Mouse (Mus musculus): ENCODE data around the gene Igsf9. TPM values are rescaled to one million over a fixed set of nuclear protein-coding genes. Genes with fewer than 3 reads are reported as not detected.
A peak's percentile ranks its signal among the peaks of the same experiment; 100 is the strongest.

The Igsf9 gene
- polyA plus RNA-seq, 1 experiment from 2014 or later = 29.6 TPM

DNA sequence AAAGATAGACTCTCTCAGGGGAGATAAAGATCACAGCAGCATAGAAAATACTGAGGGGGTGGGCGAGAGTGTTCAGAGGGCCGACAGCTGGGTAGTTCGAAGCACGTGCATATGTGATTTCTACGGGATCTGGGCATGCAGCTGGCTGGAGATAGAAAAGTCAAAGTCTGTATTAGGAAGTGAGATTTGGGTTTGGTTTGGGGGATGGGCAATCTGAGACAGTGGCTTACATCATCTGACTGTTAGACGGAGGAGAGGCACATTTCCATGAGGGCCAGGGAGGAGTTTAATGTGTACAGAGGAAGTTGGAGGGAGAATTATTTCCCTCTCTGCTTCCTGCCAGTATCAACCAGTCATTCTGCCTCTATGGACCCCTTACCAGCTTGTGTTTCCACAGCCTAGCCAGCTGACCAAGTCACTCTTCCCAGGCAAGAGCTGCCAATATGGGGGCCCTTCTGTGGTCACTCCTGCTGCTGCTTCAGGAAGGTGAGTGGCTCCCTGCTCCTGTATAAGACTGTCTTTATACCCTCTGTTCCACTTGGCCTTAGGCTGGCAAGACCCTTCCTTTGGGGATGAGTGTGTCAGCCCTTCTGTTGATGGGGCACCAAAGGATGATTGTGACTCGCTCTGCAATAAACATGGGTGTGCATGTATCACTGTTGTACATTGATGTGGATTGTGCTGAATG lies 6.4 kb upstream of the Igsf9 start, which contains the start of gene Slamf9:
Gene Slamf9 (plus strand): TSS at position 305 of the 688 bp plus-strand sequence.
- H3K9ac ChIP-seq (replicated peaks; ENCODE audit: low read depth, low read length) = no peak within 1 kb of the TSS
- no peaks in the 10 kb centered on the region for H3K36me3 ChIP-seq (ENCODE audit: control insufficient read depth, insufficient read depth, low read length)
- H3K4me1 ChIP-seq (ENCODE audit: control insufficient read depth, insufficient read depth, low read length) = no peaks in the 10 kb centered on the region
- no peak within 1 kb of the TSS for H3K4me3 ChIP-seq (ENCODE audit: low read depth, low read length)
- H3K27ac ChIP-seq (ENCODE audit: low read depth, low read length) = no peak within 1 kb of the TSS
- H3K4me2 ChIP-seq (ENCODE audit: low read depth, low read length) = no peak within 1 kb of the TSS
- no peaks in the 10 kb centered on the region for H3K9me3 ChIP-seq (ENCODE audit: control insufficient read depth, low read length)
- 68% methylated on average over 7 of the region's 7 CpGs for WGBS
- no peaks in the 10 kb centered on the region for H3K27me3 ChIP-seq (ENCODE audit: control insufficient read depth, insufficient read depth, low read length)
- no peak for ATAC-seq (ENCODE audit: low read depth)

DNA sequence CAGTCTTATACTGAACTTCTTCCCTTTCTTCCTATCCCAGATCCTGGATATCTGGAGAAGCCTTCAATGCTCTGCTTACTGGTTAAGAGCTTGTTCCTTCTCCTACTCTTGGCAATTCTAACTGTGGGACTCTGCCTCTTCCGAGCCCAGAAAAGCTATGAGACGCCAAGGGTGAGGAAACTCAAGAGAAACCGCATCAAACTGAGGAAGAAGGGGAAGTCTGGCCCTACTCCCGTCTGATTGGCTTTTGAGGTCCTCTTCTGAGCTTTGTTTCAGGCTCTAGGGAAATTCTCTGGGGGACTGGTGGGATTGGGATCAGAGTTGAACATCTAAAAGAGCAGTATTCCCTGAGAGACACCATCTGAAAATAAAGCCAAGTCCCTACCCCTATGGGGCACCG lies 3.6 kb upstream of the Igsf9 start:
- Histone ChIP-seq H3K4me1 (ENCODE audit: control insufficient read depth, insufficient read depth, low read length) (no peaks in the 10 kb centered on the region), H3K4me3 (ENCODE audit: low read depth, low read length) (no peak overlapping the region), H3K27ac (ENCODE audit: low read depth, low read length) (no peak overlapping the region), H3K27me3 (ENCODE audit: control insufficient read depth, insufficient read depth, low read length) (no peaks in the 10 kb centered on the region), H3K9ac (replicated peaks; ENCODE audit: low read depth, low read length) (no peak overlapping the region), H3K4me2 (ENCODE audit: low read depth, low read length) (no peak overlapping the region), H3K9me3 (ENCODE audit: control insufficient read depth, low read length) (no peaks in the 10 kb centered on the region), H3K36me3 (ENCODE audit: control insufficient read depth, insufficient read depth, low read length) (no peaks in the 10 kb centered on the region)
- WGBS = 80% methylated on average over 5 of the region's 5 CpGs
- no peak for ATAC-seq (ENCODE audit: low read depth)

DNA sequence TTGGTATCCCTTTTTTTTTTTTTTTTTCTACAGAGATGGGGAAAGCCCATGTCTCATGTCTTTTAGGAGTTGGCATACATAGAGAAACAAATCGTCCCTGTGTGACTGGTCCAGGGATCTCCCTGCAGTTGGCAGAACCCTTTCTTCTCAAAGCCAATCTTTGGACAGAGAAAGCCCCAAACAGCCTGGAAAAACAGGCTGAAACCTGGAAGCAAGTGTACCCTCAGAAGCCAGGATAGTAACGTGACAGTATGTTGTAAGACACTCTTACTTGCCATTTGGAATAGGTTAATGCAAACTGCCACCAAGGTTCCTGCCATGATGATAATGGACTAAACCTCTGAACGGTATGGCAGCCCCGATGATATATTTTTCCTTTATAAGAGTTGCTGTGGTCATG lies 1.2 kb upstream of the Igsf9 start:
- Histone ChIP-seq H3K27me3 (ENCODE audit: control insufficient read depth, insufficient read depth, low read length) (no peaks in the 10 kb centered on the region), H3K4me3 (ENCODE audit: low read depth, low read length) (no peak overlapping the region), H3K9ac (replicated peaks; ENCODE audit: low read depth, low read length) (no peak overlapping the region), H3K4me1 (ENCODE audit: control insufficient read depth, insufficient read depth, low read length) (peaks cover 20% of the 10 kb centered on the region), H3K4me2 (ENCODE audit: low read depth, low read length) (no peak overlapping the region), H3K36me3 (ENCODE audit: control insufficient read depth, insufficient read depth, low read length) (no peaks in the 10 kb centered on the region), H3K27ac (ENCODE audit: low read depth, low read length) (no peak overlapping the region), H3K9me3 (ENCODE audit: control insufficient read depth, low read length) (no peaks in the 10 kb centered on the region)
- ATAC-seq (ENCODE audit: low read depth) = no peak
- WGBS = 94% methylated on average over 4 of the region's 4 CpGs

DNA sequence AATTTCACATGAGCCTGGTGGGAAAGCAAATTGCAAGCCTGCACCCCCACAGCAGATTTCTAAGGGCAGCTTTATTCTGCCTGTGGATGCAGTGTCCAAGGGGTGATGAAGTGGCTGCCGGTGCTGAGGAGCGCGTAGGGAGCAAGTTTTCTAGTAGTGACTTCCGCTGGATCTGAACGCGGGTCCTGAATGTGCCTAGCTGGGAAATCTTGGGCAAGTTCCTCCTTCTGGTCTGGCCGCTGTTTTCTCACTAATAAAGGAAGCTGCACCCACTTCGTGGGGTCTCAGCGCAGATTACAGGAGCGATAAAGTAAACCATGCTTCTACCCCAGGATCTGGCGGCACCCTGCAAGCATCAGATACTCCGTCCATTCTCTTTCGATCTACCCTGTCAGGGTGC lies 477 bp upstream of the Igsf9 start:
- Histone ChIP-seq H3K27ac (ENCODE audit: low read depth, low read length) (no peak overlapping the region), H3K4me2 (ENCODE audit: low read depth, low read length) (peak overlapping the region; percentile 84), H3K36me3 (ENCODE audit: control insufficient read depth, insufficient read depth, low read length) (no peaks in the 10 kb centered on the region), H3K9ac (replicated peaks; ENCODE audit: low read depth, low read length) (peak overlapping the region; percentile 51), H3K27me3 (ENCODE audit: control insufficient read depth, insufficient read depth, low read length) (no peaks in the 10 kb centered on the region), H3K4me1 (ENCODE audit: control insufficient read depth, insufficient read depth, low read length) (peaks cover 27% of the 10 kb centered on the region), H3K4me3 (ENCODE audit: low read depth, low read length) (peak overlapping the region; percentile 59), H3K9me3 (ENCODE audit: control insufficient read depth, low read length) (no peaks in the 10 kb centered on the region)
- ATAC-seq (ENCODE audit: low read depth) = no peak
- WGBS = 17% methylated on average over 13 of the region's 13 CpGs

DNA sequence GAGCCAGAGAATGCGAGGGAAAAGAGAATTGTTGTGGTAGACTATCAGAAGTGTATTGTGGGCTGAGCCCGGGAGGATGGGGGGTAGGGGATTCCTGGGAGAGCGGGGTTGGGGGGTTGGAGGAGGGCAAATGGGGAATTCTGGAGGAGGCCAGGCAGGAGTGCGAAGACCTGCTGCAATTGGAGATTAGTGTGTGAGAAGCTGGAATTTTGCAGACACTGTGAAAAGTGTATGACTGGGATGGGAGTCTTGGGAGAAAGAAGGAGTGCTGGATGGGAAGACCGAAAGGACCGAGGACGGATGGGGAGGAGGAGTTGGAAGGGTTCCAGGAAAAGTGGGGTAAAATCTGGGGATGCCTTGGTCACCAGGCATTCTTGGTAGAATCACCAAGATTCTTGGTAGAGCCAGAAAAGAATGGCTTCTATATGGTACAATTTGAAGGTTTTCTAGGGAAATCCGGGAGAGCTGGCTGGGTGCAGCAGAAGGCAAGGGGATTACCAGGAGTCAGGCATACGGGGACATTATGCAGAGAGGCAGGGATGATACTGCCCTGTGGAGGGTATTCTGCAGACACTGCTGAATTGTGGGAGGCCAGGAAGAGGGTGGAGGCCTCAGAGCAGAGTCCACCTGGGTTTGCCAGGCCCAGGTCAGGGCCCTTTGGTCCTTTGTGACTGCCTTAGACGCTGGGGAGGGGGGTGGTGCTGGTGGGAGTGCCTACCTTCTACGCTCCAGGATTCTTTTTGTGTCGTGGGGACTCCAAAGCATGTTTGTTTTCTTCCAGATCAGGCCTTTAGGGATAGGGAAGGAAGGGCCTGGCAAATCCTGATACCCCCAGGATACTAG lies 1.2 kb downstream of the Igsf9 start:
- under 1% methylated on average over 12 of the region's 12 CpGs for WGBS
- ATAC-seq (ENCODE audit: low read depth) = peak; percentile 6
- Histone ChIP-seq H3K36me3 (ENCODE audit: control insufficient read depth, insufficient read depth, low read length) (no peaks in the 10 kb centered on the region), H3K27ac (ENCODE audit: low read depth, low read length) (peak overlapping the region; percentile 45; the same call in 1 of the 2 replicates), H3K4me2 (ENCODE audit: low read depth, low read length) (peak overlapping the region; percentile 84), H3K27me3 (ENCODE audit: control insufficient read depth, insufficient read depth, low read length) (no peaks in the 10 kb centered on the region), H3K9ac (replicated peaks; ENCODE audit: low read depth, low read length) (peak overlapping the region; percentile 51), H3K9me3 (ENCODE audit: control insufficient read depth, low read length) (no peaks in the 10 kb centered on the region), H3K4me3 (ENCODE audit: low read depth, low read length) (peak overlapping the region; percentile 59), H3K4me1 (ENCODE audit: control insufficient read depth, insufficient read depth, low read length) (peaks cover 40% of the 10 kb centered on the region)

DNA sequence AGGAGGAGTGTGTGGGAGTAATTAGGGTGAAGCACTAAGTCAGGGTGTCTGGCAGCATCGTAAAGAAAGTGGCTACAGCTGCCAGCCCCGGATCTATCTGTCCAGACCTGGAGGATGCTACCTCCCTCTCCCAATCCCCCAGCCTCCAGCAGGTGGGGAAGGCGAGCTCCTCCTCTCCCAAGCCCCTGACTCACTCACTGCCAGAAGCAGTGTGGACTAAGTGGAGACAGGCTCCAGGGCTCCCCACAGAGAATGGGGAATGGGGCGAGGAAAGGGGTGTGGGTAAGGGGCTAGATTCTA lies 1.7 kb downstream of the Igsf9 start:
- Histone ChIP-seq H3K4me1 (ENCODE audit: control insufficient read depth, insufficient read depth, low read length) (peaks cover 40% of the 10 kb centered on the region), H3K27me3 (ENCODE audit: control insufficient read depth, insufficient read depth, low read length) (no peaks in the 10 kb centered on the region), H3K9me3 (ENCODE audit: control insufficient read depth, low read length) (no peaks in the 10 kb centered on the region), H3K4me2 (ENCODE audit: low read depth, low read length) (peak overlapping the region; percentile 84), H3K9ac (replicated peaks; ENCODE audit: low read depth, low read length) (peak overlapping the region; percentile 51), H3K4me3 (ENCODE audit: low read depth, low read length) (peak overlapping the region; percentile 59), H3K27ac (ENCODE audit: low read depth, low read length) (no peak overlapping the region; the same call in 1 of the 2 replicates), H3K36me3 (ENCODE audit: control insufficient read depth, insufficient read depth, low read length) (no peaks in the 10 kb centered on the region)
- peak; percentile 10; the same call in 1 of the 2 replicates for ATAC-seq (ENCODE audit: low read depth)
- 13% methylated on average over 4 of the region's 4 CpGs for WGBS

DNA sequence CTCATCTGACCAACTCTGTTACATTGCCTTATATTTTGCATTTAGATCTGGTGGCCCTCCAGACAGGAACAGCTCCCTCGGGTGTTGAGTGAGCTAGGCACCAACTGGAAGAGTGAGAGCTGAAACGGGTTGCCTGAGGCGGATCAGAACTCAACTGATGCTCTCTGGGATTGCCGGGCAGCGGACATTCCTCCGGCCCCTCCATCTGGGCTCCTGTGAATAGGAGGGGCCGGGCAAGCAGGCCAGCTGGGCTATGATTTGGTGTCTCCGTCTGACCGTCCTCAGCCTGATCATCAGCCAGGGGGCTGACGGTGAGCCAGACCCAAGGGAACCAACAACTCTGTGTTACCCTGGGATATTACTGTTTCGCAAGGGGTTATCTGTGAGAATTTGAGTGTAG lies 2.6 kb downstream of the Igsf9 start:
- no peaks in the 10 kb centered on the region for H3K9me3 ChIP-seq (ENCODE audit: control insufficient read depth, low read length)
- H3K9ac ChIP-seq (replicated peaks; ENCODE audit: low read depth, low read length) = peak overlapping the region; percentile 35; the same call in 1 of the 2 replicates
- peaks cover 40% of the 10 kb centered on the region for H3K4me1 ChIP-seq (ENCODE audit: control insufficient read depth, insufficient read depth, low read length)
- 20% methylated on average over 11 of the region's 11 CpGs for WGBS
- no peak overlapping the region for H3K27ac ChIP-seq (ENCODE audit: low read depth, low read length)
- H3K4me2 ChIP-seq (ENCODE audit: low read depth, low read length) = peak overlapping the region; percentile 84
- no peaks in the 10 kb centered on the region for H3K36me3 ChIP-seq (ENCODE audit: control insufficient read depth, insufficient read depth, low read length)
- ATAC-seq (ENCODE audit: low read depth) = no peak
- peak overlapping the region; percentile 59 for H3K4me3 ChIP-seq (ENCODE audit: low read depth, low read length)
- no peaks in the 10 kb centered on the region for H3K27me3 ChIP-seq (ENCODE audit: control insufficient read depth, insufficient read depth, low read length)

DNA sequence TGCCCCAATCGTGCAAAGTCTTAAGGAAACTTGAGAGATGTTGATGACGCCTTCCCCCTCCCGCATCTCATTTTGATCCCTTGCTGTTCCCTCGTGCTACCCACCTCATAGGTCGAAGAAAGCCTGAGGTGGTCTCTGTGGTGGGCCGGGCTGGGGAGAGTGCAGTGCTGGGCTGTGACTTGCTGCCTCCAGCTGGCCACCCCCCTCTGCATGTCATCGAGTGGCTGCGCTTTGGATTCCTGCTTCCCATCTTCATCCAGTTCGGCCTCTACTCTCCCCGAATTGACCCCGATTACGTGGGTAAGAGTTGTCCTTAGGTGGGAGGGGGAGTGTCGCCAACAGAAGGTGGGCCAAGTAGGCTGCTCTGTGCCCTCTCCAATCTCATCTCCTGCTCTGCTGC lies 3.1 kb downstream of the Igsf9 start:
- ATAC-seq (ENCODE audit: low read depth) = no peak
- H3K36me3 ChIP-seq (ENCODE audit: control insufficient read depth, insufficient read depth, low read length) = no peaks in the 10 kb centered on the region
- WGBS = 40% methylated on average over 13 of the region's 13 CpGs
- 0 out of 2 replicates have a peak overlapping the region, but pooled peaks have one; percentile 35 for H3K9ac ChIP-seq (replicated peaks; ENCODE audit: low read depth, low read length)
- H3K27ac ChIP-seq (ENCODE audit: low read depth, low read length) = no peak overlapping the region
- no peaks in the 10 kb centered on the region for H3K9me3 ChIP-seq (ENCODE audit: control insufficient read depth, low read length)
- peaks cover 40% of the 10 kb centered on the region for H3K4me1 ChIP-seq (ENCODE audit: control insufficient read depth, insufficient read depth, low read length)
- no peaks in the 10 kb centered on the region for H3K27me3 ChIP-seq (ENCODE audit: control insufficient read depth, insufficient read depth, low read length)
- peak overlapping the region; percentile 84 for H3K4me2 ChIP-seq (ENCODE audit: low read depth, low read length)
- peak overlapping the region; percentile 59 for H3K4me3 ChIP-seq (ENCODE audit: low read depth, low read length)

DNA sequence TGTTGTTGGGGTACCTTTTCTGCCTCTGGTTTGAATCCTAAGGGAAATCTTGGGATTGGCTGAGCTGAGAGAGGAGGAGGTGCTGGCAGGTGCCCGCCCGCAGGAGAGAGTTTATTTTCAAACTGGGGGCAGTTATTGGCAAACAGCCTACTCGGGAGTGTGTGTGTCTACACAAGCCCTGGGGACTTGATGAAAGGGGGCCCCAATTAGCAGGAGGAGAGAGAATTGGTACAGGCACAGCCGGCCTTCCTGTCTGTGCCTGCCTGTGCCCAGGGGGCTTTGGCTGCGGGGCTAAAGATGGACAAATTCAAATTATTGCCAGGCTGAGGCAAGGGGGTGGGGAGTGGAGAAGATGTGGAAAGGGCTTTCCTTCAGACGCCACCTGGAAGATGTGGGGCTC lies 4.2 kb downstream of the Igsf9 start:
- no peak overlapping the region for H3K27ac ChIP-seq (ENCODE audit: low read depth, low read length)
- H3K4me1 ChIP-seq (ENCODE audit: control insufficient read depth, insufficient read depth, low read length) = peaks cover 40% of the 10 kb centered on the region
- ATAC-seq (ENCODE audit: low read depth) = no peak
- 0 out of 2 replicates have a peak overlapping the region, but pooled peaks have one; percentile 7 for H3K9ac ChIP-seq (replicated peaks; ENCODE audit: low read depth, low read length)
- no peaks in the 10 kb centered on the region for H3K27me3 ChIP-seq (ENCODE audit: control insufficient read depth, insufficient read depth, low read length)
- H3K9me3 ChIP-seq (ENCODE audit: control insufficient read depth, low read length) = no peaks in the 10 kb centered on the region
- H3K4me3 ChIP-seq (ENCODE audit: low read depth, low read length) = peak overlapping the region; percentile 1; the same call in 1 of the 2 replicates
- peak overlapping the region; percentile 84 for H3K4me2 ChIP-seq (ENCODE audit: low read depth, low read length)
- H3K36me3 ChIP-seq (ENCODE audit: control insufficient read depth, insufficient read depth, low read length) = no peaks in the 10 kb centered on the region
- 14% methylated on average over 6 of the region's 6 CpGs for WGBS
